Mouse (Mus musculus) CH12.LX (cell line): ENCODE results near the gene Ypel2. TPM values are rescaled to one million over a fixed set of nuclear protein-coding genes. Genes with fewer than 3 reads are reported as not detected.

Experiments used
- DNase-seq: peaks from one replicate; pipeline ENCODE4 v3.0.0-alpha.2; 2013; ENCODE audit errors: extremely low read depth
- H3K27ac ChIP-seq: 2 replicates; pipeline ENCODE4 v1.5.1; 2012; ENCODE audit warnings: low read depth, mild to moderate bottlenecking, control low read depth, moderate library complexity; ENCODE audit not compliant: insufficient read depth
- H3K27me3 ChIP-seq: replicated peaks from 2 replicates; pipeline ENCODE3; 2012; ENCODE audit warnings: inconsistent platforms
- H3K36me3 ChIP-seq, 2 experiments: replicated peaks in 1 of 2; 2 replicates each; pipeline versions ENCODE3 to v1.6.1; 2012; ENCODE audit warnings: inconsistent platforms in 1 of 2, low read length in 1 of 2, mild to moderate bottlenecking in 1 of 2, mixed read lengths in 1 of 2, moderate library complexity in 1 of 2; ENCODE audit not compliant: control insufficient read depth in 1 of 2, insufficient read depth in 1 of 2
- H3K4me1 ChIP-seq, 2 experiments: 2 replicates each; pipeline ENCODE4 v1.6.1; 2012; ENCODE audit warnings: inconsistent platforms in 1 of 2, moderate library complexity in 1 of 2; ENCODE audit not compliant: insufficient read depth in 2 of 2, control insufficient read depth in 1 of 2
- H3K4me2 ChIP-seq: 2 replicates; pipeline ENCODE4 v1.6.1; 2012; ENCODE audit warnings: low read depth, mild to moderate bottlenecking, control low read depth; ENCODE audit not compliant: poor library complexity, insufficient read depth, severe bottlenecking
- H3K4me3 ChIP-seq, 3 experiments: fragments of 150-350 bp in 1 of 3; sonication (generic) in 1 of 3; replicated peaks in 1 of 3; 2 replicates each; pipeline versions ENCODE3 to v1.5.1; 2011 to 2012; ENCODE audit warnings: low read depth in 2 of 3, low read length in 2 of 3, mild to moderate bottlenecking in 2 of 3, moderate library complexity in 2 of 3, control low read depth in 1 of 3, improper control_type of control experiment in 1 of 3, inconsistent platforms in 1 of 3, mixed read lengths in 1 of 3; ENCODE audit not compliant: poor library complexity in 1 of 3
- H3K79me2 ChIP-seq: replicated peaks from 2 replicates; pipeline ENCODE4 v1.6.1; 2012; ENCODE audit warnings: mild to moderate bottlenecking, moderate library complexity; ENCODE audit not compliant: control insufficient read depth, poor library complexity, insufficient read depth, severe bottlenecking; ENCODE audit errors: extremely low read depth
- H3K9ac ChIP-seq: 2 replicates; pipeline ENCODE4 v1.6.1; 2012; ENCODE audit warnings: low read depth, mild to moderate bottlenecking, control low read depth, moderate library complexity; ENCODE audit not compliant: insufficient read depth
- H3K9me3 ChIP-seq: replicated peaks from 2 replicates; pipeline ENCODE3; 2012; ENCODE audit warnings: low read length, inconsistent platforms, mixed read lengths
- BHLHE40 ChIP-seq: IDR thresholded peaks from 2 replicates; pipeline ENCODE4 v1.6.1; 2011; ENCODE audit warnings: mild to moderate bottlenecking, low read depth, low read length, improper control_type of control experiment
- CHD2 ChIP-seq: IDR thresholded peaks from 2 replicates; pipeline ENCODE4 v1.6.1; 2011; ENCODE audit warnings: low read length, improper control_type of control experiment
- CTCF ChIP-seq, 2 experiments: IDR thresholded peaks in 1 of 2; conservative IDR thresholded peaks in 1 of 2; 2 replicates each; pipeline ENCODE4 v1.5.1; 2011 to 2012; ENCODE audit warnings: low read depth in 2 of 2, low read length in 2 of 2, improper control_type of control experiment in 1 of 2, inconsistent platforms in 1 of 2, mild to moderate bottlenecking in 1 of 2, moderate library complexity in 1 of 2
- JUND ChIP-seq: conservative IDR thresholded peaks from 2 replicates; pipeline ENCODE4 v1.6.1; 2011; ENCODE audit warnings: low read depth, low read length, improper control_type of control experiment
- MYC ChIP-seq: IDR thresholded peaks from 2 replicates; pipeline ENCODE4 v1.6.1; 2011; ENCODE audit warnings: low read depth, mild to moderate bottlenecking, improper control_type of control experiment, low read length
- RAD21 ChIP-seq: IDR thresholded peaks from 2 replicates; pipeline ENCODE4 v1.6.1; 2011; ENCODE audit warnings: low read depth, mild to moderate bottlenecking, low read length, improper control_type of control experiment, moderate library complexity
- RCOR1 ChIP-seq: conservative IDR thresholded peaks from 2 replicates; pipeline ENCODE4 v1.6.1; 2012; ENCODE audit warnings: low read depth, mild to moderate bottlenecking, inconsistent platforms, low read length, improper control_type of control experiment
- SMC3 ChIP-seq: IDR thresholded peaks from 2 replicates; pipeline ENCODE4 v1.6.1; 2011; ENCODE audit warnings: low read depth, low read length, improper control_type of control experiment
- USF2 ChIP-seq: conservative IDR thresholded peaks from 2 replicates; pipeline ENCODE4 v1.6.1; 2011; ENCODE audit warnings: low read depth, low read length, improper control_type of control experiment
- ZC3H11A ChIP-seq: IDR thresholded peaks from 2 replicates; pipeline ENCODE4 v1.6.1; 2012; ENCODE audit warnings: low read depth, mild to moderate bottlenecking, inconsistent platforms, low read length, improper control_type of control experiment
- ZMIZ1 ChIP-seq: IDR thresholded peaks from 2 replicates; pipeline ENCODE4 v1.6.1; 2012; ENCODE audit warnings: low read depth, mild to moderate bottlenecking, inconsistent platforms, low read length, improper control_type of control experiment
- ZNF384 ChIP-seq: IDR thresholded peaks from 2 replicates; pipeline ENCODE4 v1.6.1; 2012; ENCODE audit warnings: low read depth, low read length, improper control_type of control experiment, inconsistent platforms
- dilution Hi-C: fragments of 300-500 bp; cut with MboI; formaldehyde crosslinking; loops from 2 replicates; pipeline ENCODE4 v1.14.3; 2020; ENCODE audit warnings: low sequenced_read_pairs; ENCODE audit not compliant: extremely low pct_unique_long_range_greater_than_20kb, extremely low pct_ligation_motif_present
- in situ Hi-C: fragments of 300-500 bp; cut with MboI; formaldehyde crosslinking; loops from 3 replicates; pipeline ENCODE4 v1.14.3; 2019; ENCODE audit warnings: low sequenced_read_pairs, low pct_ligation_motif_present, low pct_unique_long_range_greater_than_20kb, mixed read lengths
- polyA plus RNA-seq: library from polyadenylated mRNA; unstranded; fragments of >175 nt; gene quantifications from 2 replicates; pipeline ENCODE4 v1.2.1, GENCODE M21; 2012; ENCODE audit warnings: low read depth; ENCODE audit not compliant: insufficient read length
- total RNA-seq, 2 experiments: library from RNA; depleted of rRNA; stranded (reverse); fragments of 300-350 nt in 1 of 2; fragments of >200 nt in 1 of 2; gene quantifications; 2 replicates each; pipeline ENCODE4 v1.2.3; 2012 to 2014

The Ypel2 gene
- total and polyA plus RNA-seq, 3 experiments: 0.38 to 0.91 (median 0.59) TPM

DNA sequence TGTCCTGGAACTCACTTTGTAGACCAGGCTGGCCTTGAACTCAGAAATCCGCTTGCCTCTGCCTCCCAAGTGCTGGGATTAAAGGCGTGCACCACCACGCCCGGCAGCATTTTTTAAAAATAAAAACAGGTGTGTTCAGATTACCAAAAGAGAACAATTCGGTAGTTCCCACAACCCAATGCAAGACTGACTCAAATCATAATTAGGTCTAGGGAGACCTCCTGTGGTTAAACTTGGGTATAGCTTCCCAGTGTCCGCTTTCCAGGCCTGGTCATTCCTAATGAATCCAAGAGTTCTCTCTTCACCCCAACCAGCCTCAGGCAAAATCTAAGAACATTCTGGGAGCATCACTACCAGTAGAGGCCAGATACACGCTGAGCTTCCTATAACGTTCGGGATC lies 17.0 kb upstream of the Ypel2 start:
- H3K9me3 ChIP-seq: no peaks in the 10 kb centered on the region
- peak; percentile 60 for DNase-seq
- no peaks in the 10 kb centered on the region for H3K27me3 ChIP-seq
- H3K36me3 ChIP-seq: no peaks in the 10 kb centered on the region
- dilution Hi-C loops: no loop called here
- TF ChIP-seq ZNF384 (0 out of 2 replicates have a peak, but pooled peaks have one; percentile 17), MYC (no peak), USF2 (no peak), ZC3H11A (peak; percentile 65; the same call in 1 of the 2 replicates), RAD21 (peak; percentile 94), ZMIZ1 (no peak), BHLHE40 (no peak), JUND (peak; percentile 58; the same call in 1 of the 2 replicates), CTCF (conservative IDR thresholded peaks at IDR 0.05 in 1 of 2, IDR thresholded peaks at IDR 0.05 in 1 of 2; ENCODE audit: low read depth in 2 of 2, low read length in 2 of 2) (peak; percentile 87 to 91), SMC3 (peak; percentile 90)
- H3K4me1 ChIP-seq: peaks cover 7 to 13% of the 10 kb centered on the region in 2 experiments; a peak in 3 of 4 replicates
- in situ Hi-C loops: no loop called here
- H3K27ac ChIP-seq: no peak overlapping the region
- H3K4me2 ChIP-seq: peak overlapping the region; percentile 54; the same call in 1 of the 2 replicates
- no peak overlapping the region for H3K4me3 ChIP-seq
- H3K9ac ChIP-seq: 0 out of 2 replicates have a peak overlapping the region, but pooled peaks have one; percentile 6
- H3K79me2 ChIP-seq: no peaks in the 10 kb centered on the region

- Histone ChIP-seq H3K9me3 (no peaks in the 10 kb centered on the region), H3K36me3 (no peaks in the 10 kb centered on the region), H3K4me1 (peaks cover 0 to 8% of the 10 kb centered on the region in 2 experiments; a peak in 1 of 4 replicates), H3K79me2 (no peaks in the 10 kb centered on the region), H3K9ac (no peak overlapping the region), H3K27me3 (no peaks in the 10 kb centered on the region), H3K27ac (no peak overlapping the region), H3K4me2 (no peak overlapping the region), H3K4me3 (no peak overlapping the region)
- in situ Hi-C loops: loop anchor here (10.0 kb wide), 3 partner anchors 103 to 433 kb away; no protein-coding TSS in a partner anchor
- TF ChIP-seq RCOR1 (no peak), CHD2 (no peak)
- dilution Hi-C loops: no loop called here
- DNase-seq: no peak
Observed at GRCm38 (mm10) chr11:87007371-87007770, 13.9 kb upstream of the Ypel2 start.
